Mouse (Mus musculus) adrenal gland (tissue): ENCODE data around the gene Ophn1.

Source experiments
- intact Hi-C: fragments of 180-260 bp; cut with DNase I; formaldehyde crosslinking; loops from one replicate; pipeline ENCODE4 v1.15.1; 2025

Gene Ophn1

GRCm38 (mm10) chrX:98841606-98842005, 49.2 kb downstream of the Ophn1 start:
- intact Hi-C loops = no loop called here

DNA sequence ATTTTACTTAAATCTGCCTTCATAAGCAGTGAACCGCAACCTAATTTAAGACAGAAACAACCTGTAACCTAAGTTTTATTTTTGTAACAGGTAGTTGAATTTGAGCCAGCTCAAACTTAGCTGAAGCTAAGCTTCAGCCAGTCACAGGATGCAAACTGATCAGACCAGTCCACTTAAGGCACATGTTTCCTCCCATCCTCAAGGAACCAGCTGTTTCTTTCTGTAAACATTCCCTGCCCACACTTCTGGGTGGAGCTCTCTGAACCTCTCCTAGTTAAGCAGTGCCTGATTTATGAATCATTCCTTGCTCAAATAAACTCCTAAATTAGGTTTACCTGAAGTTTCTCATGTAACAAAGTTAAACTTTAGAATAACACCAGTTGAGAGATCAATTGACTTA, 54.8 kb downstream of the Ophn1 start:
- intact Hi-C loops = no loop called here

GRCm38 (mm10) chrX:98803813-98804212, 87.0 kb downstream of the Ophn1 start:
- intact Hi-C loops = no loop called here

- intact Hi-C loops = no loop called here
Measured at GRCm38 (mm10) chrX:98774247-98774950, 116.4 kb downstream of the Ophn1 start.

DNA sequence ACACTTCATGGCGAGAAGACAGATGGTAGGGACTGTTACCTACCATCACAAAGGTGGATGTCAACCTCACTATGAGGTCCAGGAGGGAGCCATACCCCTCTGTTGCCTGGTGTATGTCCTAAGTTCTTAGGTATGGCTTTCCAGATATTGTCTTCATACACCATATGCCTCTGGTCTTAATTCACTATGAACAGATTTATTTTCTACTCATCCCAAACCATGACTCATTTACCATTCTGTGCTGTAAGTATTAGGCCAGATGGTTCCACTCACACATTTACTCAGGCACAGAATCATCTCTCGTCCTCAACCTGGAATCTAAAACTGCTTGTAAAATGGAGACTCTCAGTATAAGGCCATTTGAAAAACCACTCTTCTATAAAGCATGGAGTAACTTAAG, 135.7 kb downstream of the Ophn1 start:
- intact Hi-C loops = no loop called here

DNA sequence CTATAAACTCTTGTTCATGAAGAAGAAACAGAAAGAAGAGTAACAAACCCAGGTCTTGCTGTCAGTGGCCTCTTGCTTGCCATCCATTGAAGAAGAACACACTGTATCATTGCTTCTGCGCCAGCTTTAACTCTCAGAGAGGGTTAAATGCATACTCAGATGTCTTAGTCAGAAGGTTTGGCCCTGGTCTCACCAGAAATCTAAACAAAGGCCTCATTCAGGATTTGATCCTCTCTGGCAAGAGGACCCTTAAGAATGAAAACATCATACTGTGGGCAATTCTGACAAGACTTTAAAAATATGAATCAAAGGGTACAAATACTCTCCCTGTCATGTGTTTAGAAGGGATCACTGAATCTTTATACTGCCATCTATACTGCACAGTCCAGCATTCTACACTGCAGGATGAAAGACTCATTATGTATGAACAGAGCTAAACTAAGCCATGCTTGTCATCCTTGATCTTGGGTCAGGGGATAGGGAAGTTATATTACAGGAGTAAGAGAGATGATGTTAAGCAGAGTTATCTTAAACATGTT, 139.5 kb downstream of the Ophn1 start:
- intact Hi-C loops = no loop called here

GRCm38 (mm10) chrX:98736758-98737157, 154.1 kb downstream of the Ophn1 start:
- intact Hi-C loops = no loop called here

DNA sequence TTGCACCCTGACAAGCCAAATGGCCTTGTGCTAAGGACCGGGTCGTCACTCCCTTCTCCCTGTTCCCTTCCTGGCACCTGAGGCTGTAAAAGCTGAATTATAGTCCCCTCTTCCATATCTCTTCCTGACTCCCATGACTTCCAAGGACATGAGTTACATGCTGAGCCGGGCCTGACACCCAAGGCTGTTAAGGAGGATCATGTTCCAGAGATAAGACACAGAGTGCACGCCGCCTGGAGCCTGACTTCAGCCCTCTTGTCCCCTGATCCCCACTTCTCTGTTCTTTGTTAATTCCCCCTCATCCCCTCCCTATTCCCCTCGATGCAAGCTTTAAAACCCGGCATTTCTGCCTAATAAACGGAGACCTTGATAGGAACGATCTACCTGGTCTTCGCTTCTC, 167.8 kb downstream of the Ophn1 start:
- intact Hi-C loops = no loop called here

DNA sequence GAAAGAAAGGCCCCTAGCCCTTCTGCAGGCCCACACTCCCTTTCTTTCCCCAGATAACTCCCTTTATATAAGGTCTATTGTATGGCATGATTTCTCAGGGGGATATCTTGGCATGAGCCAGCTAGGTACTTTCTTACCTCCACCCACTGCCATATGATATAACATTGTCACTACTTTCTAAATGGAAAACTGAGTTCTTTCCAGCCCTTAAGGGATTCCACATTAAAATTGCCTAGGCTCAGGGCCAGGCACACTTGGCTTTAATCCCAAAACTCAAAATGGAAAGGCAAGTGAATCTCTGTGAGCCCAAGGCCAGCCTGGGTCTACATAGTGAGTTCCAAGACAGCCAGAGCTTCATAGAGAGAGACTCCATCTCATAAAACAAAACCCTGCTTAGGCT, 183.1 kb downstream of the Ophn1 start:
- intact Hi-C loops = no loop called here

- intact Hi-C loops = loop anchor here (1.0 kb wide), 1 partner anchor 218 kb away; no protein-coding TSS in a partner anchor
Measured at GRCm38 (mm10) chrX:98701635-98702034, 189.2 kb downstream of the Ophn1 start.

DNA sequence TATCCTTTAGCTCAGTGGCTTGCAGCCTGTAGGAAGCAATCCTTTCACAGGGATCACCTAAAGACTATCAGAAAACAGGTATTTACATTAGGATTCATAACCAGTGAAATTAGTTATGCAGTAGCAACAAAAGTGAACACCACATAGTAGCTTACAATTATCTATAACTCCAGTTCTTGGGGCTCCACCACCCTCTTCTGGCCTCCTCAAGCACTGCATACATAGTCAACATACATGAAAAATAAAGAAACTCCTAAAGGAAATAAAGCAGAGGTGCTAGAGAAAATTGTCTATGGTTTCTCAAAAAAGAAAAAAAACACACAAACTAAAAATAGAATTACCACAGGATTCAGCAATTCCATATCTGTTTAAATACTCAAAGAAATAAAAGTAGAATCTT, 208.2 kb downstream of the Ophn1 start:
- intact Hi-C loops = no loop called here

DNA sequence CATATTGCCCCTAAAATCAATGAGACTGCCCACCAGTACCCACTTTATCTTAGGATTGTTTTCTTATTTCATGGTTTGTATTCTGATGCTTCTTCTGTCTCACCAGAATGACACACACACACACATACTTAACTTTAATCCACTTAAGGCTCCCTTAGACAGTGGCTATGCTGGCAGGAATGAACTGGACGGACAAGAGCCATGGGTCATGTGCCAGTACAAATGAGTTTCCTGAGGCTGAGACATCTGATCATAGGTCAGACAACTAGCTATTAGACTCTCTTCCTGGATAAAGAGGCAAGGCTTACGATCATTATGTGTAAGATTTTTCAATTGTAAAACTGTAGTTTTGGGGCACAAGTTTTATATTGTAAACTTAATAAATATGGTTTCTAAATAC, 209.5 kb downstream of the Ophn1 start:
- intact Hi-C loops = no loop called here

DNA sequence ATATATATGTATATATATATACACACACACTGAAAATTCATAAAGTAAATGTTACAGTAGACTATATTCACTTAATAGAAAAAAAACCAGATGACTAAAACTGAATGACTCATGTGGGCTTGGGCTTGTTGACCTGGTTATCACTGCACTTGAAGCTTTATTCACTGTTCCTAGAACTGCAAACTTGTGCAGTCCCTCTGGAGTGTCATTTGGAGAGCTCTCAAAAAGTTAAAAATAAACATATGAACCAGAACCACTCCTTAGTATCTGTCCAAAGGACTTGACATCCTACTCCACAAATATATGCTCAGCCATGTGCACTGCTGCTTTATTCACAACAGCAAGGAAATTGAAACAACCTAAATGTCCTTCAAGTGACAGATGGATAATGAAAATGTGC, 219.8 kb downstream of the Ophn1 start:
- intact Hi-C loops = no loop called here

GRCm38 (mm10) chrX:98651431-98651830, 239.4 kb downstream of the Ophn1 start:
- intact Hi-C loops = no loop called here

GRCm38 (mm10) chrX:98628666-98629404, 262.0 kb downstream of the Ophn1 start:
- intact Hi-C loops = no loop called here

GRCm38 (mm10) chrX:98618865-98619264, 272.0 kb downstream of the Ophn1 start:
- intact Hi-C loops = loop anchor here (10.0 kb wide), 2 partner anchors 894 to 1184 kb away; no protein-coding TSS in a partner anchor

GRCm38 (mm10) chrX:98617426-98617825, 273.4 kb downstream of the Ophn1 start:
- intact Hi-C loops = loop anchor here (10.0 kb wide), 2 partner anchors 893 to 1183 kb away; no protein-coding TSS in a partner anchor

- intact Hi-C loops = no loop called here
Measured at GRCm38 (mm10) chrX:98574201-98574600, 316.6 kb downstream of the Ophn1 start.

GRCm38 (mm10) chrX:98546458-98546857, 344.4 kb downstream of the Ophn1 start:
- intact Hi-C loops = no loop called here

- intact Hi-C loops = no loop called here
Measured at GRCm38 (mm10) chrX:98515329-98515728, 375.5 kb downstream of the Ophn1 start.

GRCm38 (mm10) chrX:98514359-98514904, 376.4 kb downstream of the Ophn1 start:
- intact Hi-C loops = no loop called here
